Mouse (Mus musculus): ENCODE measurements around the gene Tlnrd1. TPM values are rescaled to one million over a fixed set of nuclear protein-coding genes. Genes with fewer than 3 reads are reported as not detected.

Gene Tlnrd1
- polyA plus RNA-seq, 1 experiment, result 25.5 TPM

DNA sequence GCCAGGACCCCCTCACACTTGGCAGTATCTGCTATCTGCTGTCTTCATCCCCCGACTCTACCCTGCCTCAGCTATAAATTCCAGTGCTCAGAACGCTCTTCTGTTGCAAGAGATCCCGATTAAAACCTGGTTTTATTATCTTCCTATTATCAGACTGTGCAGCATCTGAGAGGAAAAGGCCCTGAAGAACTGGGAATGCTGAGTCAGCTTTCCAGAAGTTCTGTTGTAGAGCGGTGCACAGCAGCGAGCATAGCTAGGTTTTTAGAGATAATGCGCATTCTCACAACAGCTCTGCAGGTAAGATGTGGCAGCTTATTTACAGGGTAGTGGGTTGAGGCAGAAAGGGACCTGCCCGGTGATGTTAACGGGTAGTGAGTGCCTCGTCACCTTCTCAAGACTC, 29.9 kb upstream of the Tlnrd1 start:
- TF ChIP-seq MYOD1 (IDR thresholded peaks at IDR 0.05; ENCODE audit: control insufficient read depth in 1 of 3, insufficient read length in 2 of 3, low read depth in 2 of 3), result no peak
- Histone ChIP-seq H3K27me3 (ENCODE audit: control insufficient read depth, insufficient read depth, insufficient read length) (no peaks in the 10 kb centered on the region), H3ac (ENCODE audit: control insufficient read depth, insufficient read length) (no peak overlapping the region), H3K4me3 (no peak overlapping the region), H3K4me2 (ENCODE audit: low read depth) (no peak overlapping the region), H3K36me3 (ENCODE audit: control insufficient read depth, insufficient read depth) (no peaks in the 10 kb centered on the region), H3K79me2 (ENCODE audit: control insufficient read depth, insufficient read depth) (no peaks in the 10 kb centered on the region)

DNA sequence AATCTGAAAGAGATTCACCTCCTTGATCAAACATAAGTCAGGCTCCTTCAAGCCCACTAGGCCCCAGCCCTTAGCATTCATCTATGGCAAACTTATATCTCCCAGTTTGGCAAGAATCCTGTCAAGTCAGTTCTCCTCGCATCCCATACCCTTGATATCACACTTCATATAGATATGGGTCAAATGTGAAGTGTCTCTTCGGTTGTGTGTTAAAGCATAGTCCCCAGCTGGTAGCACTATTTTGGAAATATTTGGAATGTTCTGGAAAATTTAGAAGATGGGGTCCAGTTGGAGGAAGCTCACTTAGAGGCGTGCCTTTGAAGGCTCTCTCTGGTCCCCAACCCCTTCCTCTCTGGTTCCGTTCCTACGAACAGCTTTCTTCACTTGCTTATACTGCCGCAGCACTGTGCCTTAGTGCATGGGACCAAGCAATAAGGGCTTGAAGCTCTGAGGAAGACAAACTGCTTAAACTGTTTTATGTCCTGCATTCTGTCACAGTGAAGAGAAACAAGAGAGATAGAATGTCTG, 29.4 kb upstream of the Tlnrd1 start:
- H3K27me3 ChIP-seq (ENCODE audit: control insufficient read depth, insufficient read depth, insufficient read length), result no peaks in the 10 kb centered on the region
- H3K4me3 ChIP-seq, result no peak overlapping the region
- no peak overlapping the region for H3K4me2 ChIP-seq (ENCODE audit: low read depth)
- no peaks in the 10 kb centered on the region for H3K79me2 ChIP-seq (ENCODE audit: control insufficient read depth, insufficient read depth)
- TF ChIP-seq POLR2AphosphoS2 (IDR thresholded peaks at IDR 0.05; ENCODE audit: insufficient read length, low read depth), result no peak
- no peak for TF ChIP-seq TCF12 (IDR thresholded peaks at IDR 0.05; ENCODE audit: insufficient read depth, poor library complexity, severe bottlenecking)
- no peak for TF ChIP-seq MYOG (IDR thresholded peaks at IDR 0.05; ENCODE audit: control insufficient read depth in 1 of 3, insufficient read depth in 1 of 3, insufficient read length in 2 of 3, low read depth in 2 of 3)
- TF ChIP-seq MAX (IDR thresholded peaks at IDR 0.05; ENCODE audit: low read depth), result no peak
- TF ChIP-seq SRF (IDR thresholded peaks at IDR 0.05; ENCODE audit: control insufficient read depth, insufficient read length, low read depth), result no peak
- TF ChIP-seq USF1 (IDR thresholded peaks at IDR 0.05; ENCODE audit: low read depth), result no peak
- TF ChIP-seq CEBPB (IDR thresholded peaks at IDR 0.05; ENCODE audit: insufficient read depth, poor library complexity, severe bottlenecking), result no peak
- TF ChIP-seq POLR2A (IDR thresholded peaks at IDR 0.05; ENCODE audit: insufficient read length, low read depth), result no peak
- no peak for TF ChIP-seq E2F4 (IDR thresholded peaks at IDR 0.05; ENCODE audit: insufficient read depth)
- no peak for TF ChIP-seq REST (IDR thresholded peaks at IDR 0.05; ENCODE audit: insufficient read depth, insufficient read length)
- no peak for TF ChIP-seq TCF3 (IDR thresholded peaks at IDR 0.05; ENCODE audit: insufficient read length, low read depth)
- no peak for TF ChIP-seq MYOD1 (IDR thresholded peaks at IDR 0.05; ENCODE audit: control insufficient read depth in 1 of 3, insufficient read length in 2 of 3, low read depth in 2 of 3)
- H3K36me3 ChIP-seq (ENCODE audit: control insufficient read depth, insufficient read depth), result no peaks in the 10 kb centered on the region
- H3ac ChIP-seq (ENCODE audit: control insufficient read depth, insufficient read length), result no peak overlapping the region

DNA sequence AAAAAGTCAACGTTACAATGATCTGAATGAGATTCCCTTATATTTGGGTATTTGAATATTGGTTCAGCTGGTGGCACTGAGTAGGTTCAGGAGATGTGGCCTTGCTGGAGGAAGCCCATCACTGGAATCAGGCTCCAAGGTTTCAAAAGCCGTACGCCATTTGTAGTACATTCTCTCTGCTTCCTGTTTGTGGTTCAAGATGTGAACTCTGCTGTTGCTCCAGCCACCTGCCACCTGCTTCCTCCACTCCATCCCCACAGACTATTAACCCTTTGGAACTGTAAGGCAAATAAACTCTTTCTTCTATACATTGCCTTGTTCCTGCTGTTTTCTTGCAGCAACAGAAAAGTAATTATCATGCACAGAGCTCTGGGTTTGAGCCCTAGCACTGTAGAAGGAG, 27.8 kb upstream of the Tlnrd1 start:
- Histone ChIP-seq H3K4me2 (ENCODE audit: low read depth) (no peak overlapping the region), H3ac (ENCODE audit: control insufficient read depth, insufficient read length) (no peak overlapping the region), H3K27me3 (ENCODE audit: control insufficient read depth, insufficient read depth, insufficient read length) (no peaks in the 10 kb centered on the region), H3K79me2 (ENCODE audit: control insufficient read depth, insufficient read depth) (no peaks in the 10 kb centered on the region), H3K4me3 (no peak overlapping the region), H3K36me3 (ENCODE audit: control insufficient read depth, insufficient read depth) (no peaks in the 10 kb centered on the region)
- TF ChIP-seq MYOG (IDR thresholded peaks at IDR 0.05; ENCODE audit: control insufficient read depth in 1 of 3, insufficient read depth in 1 of 3, insufficient read length in 2 of 3, low read depth in 2 of 3) (no peak), TCF12 (IDR thresholded peaks at IDR 0.05; ENCODE audit: insufficient read depth, poor library complexity, severe bottlenecking) (no peak), CEBPB (IDR thresholded peaks at IDR 0.05; ENCODE audit: insufficient read depth, poor library complexity, severe bottlenecking) (no peak)

DNA sequence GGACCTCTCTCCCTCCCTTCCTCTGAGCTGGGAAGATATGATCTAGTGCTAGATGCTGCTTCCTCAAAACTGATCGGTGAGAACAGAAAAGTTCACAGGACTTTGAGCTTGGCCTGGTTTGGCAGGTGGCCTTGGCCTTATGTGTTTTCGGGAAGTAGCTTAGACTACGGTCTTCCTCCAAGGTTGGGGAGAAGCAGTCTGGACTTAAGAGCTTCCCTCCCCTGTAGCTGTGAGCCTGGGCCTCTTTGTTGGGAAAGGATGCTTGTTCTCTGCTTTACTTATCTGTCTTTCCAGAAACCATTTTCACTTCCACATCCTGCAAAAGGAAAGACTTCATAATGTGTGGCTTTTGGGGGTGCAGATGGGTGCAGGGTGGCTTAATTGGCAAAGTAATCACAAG, 20.7 kb upstream of the Tlnrd1 start:
- Histone ChIP-seq H3ac (ENCODE audit: control insufficient read depth, insufficient read length) (no peak overlapping the region), H3K4me3 (no peak overlapping the region), H3K27me3 (ENCODE audit: control insufficient read depth, insufficient read depth, insufficient read length) (no peaks in the 10 kb centered on the region), H3K36me3 (ENCODE audit: control insufficient read depth, insufficient read depth) (no peaks in the 10 kb centered on the region), H3K4me2 (ENCODE audit: low read depth) (no peak overlapping the region), H3K79me2 (ENCODE audit: control insufficient read depth, insufficient read depth) (no peaks in the 10 kb centered on the region)
- TF ChIP-seq TCF3 (IDR thresholded peaks at IDR 0.05; ENCODE audit: insufficient read length, low read depth) (no peak), CEBPB (IDR thresholded peaks at IDR 0.05; ENCODE audit: insufficient read depth, poor library complexity, severe bottlenecking) (no peak), POLR2AphosphoS2 (IDR thresholded peaks at IDR 0.05; ENCODE audit: insufficient read length, low read depth) (no peak), MYOD1 (IDR thresholded peaks at IDR 0.05; ENCODE audit: control insufficient read depth in 1 of 3, insufficient read length in 2 of 3, low read depth in 2 of 3) (no peak), SRF (IDR thresholded peaks at IDR 0.05; ENCODE audit: control insufficient read depth, insufficient read length, low read depth) (no peak), MYOG (IDR thresholded peaks at IDR 0.05; ENCODE audit: control insufficient read depth in 1 of 3, insufficient read depth in 1 of 3, insufficient read length in 2 of 3, low read depth in 2 of 3) (no peak), E2F4 (IDR thresholded peaks at IDR 0.05; ENCODE audit: insufficient read depth) (no peak)

DNA sequence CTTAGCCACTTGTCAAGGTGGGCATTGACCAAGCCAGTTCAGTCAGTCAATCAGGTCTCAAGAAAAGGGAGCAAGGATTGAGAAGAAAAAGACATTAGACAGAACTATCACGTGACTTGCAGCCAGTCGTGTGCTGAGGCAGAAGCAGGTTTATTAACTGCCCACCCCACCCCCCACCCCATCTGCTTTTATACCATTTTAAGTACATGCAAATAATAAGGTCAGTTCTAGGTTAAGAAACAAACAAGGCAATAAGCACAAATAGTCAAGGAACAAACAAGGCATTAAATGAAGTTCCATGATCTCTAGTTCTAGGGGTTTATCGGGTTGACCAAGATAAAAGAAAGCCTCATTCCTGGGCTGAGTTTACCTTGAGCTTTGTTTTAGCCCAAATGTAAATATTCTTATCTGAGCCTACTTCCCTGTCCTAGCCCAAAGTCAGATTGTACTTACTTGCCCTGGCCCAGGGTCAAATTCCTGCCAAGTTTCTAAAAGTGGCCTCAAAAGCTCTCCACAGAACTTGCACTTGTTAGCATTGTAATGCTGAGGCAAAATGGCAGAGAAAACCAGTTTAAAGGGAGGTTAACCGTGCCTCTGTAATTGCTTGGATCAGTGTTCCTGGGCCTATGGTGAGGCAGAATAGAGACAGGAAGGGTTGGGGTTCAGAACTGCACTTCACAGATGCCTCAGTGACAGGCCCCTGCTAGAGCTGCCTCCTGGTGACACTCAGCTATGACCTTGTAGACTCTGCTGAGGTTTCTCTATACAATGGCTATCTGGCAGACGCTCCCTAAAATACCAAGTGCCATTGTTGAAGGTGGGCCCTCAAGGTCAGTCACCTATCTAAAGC, 18.4 kb upstream of the Tlnrd1 start:
- no peak for TF ChIP-seq USF1 (IDR thresholded peaks at IDR 0.05; ENCODE audit: low read depth)
- no peak for TF ChIP-seq SRF (IDR thresholded peaks at IDR 0.05; ENCODE audit: control insufficient read depth, insufficient read length, low read depth)
- TF ChIP-seq CEBPB (IDR thresholded peaks at IDR 0.05; ENCODE audit: insufficient read depth, poor library complexity, severe bottlenecking), result no peak
- no peak for TF ChIP-seq TCF3 (IDR thresholded peaks at IDR 0.05; ENCODE audit: insufficient read length, low read depth)
- TF ChIP-seq POLR2A (IDR thresholded peaks at IDR 0.05; ENCODE audit: insufficient read length, low read depth), result no peak
- no peak for TF ChIP-seq MAX (IDR thresholded peaks at IDR 0.05; ENCODE audit: low read depth)
- no peak for TF ChIP-seq TCF12 (IDR thresholded peaks at IDR 0.05; ENCODE audit: insufficient read depth, poor library complexity, severe bottlenecking)
- no peak for TF ChIP-seq MYOD1 (IDR thresholded peaks at IDR 0.05; ENCODE audit: control insufficient read depth in 1 of 3, insufficient read length in 2 of 3, low read depth in 2 of 3)
- no peak for TF ChIP-seq POLR2AphosphoS2 (IDR thresholded peaks at IDR 0.05; ENCODE audit: insufficient read length, low read depth)

More for the DNA sequence above, 18.4 kb upstream of the Tlnrd1 start:
- Histone ChIP-seq H3K4me3 (no peak overlapping the region), H3ac (ENCODE audit: control insufficient read depth, insufficient read length) (no peak overlapping the region), H3K4me2 (ENCODE audit: low read depth) (no peak overlapping the region), H3K27me3 (ENCODE audit: control insufficient read depth, insufficient read depth, insufficient read length) (no peaks in the 10 kb centered on the region), H3K36me3 (ENCODE audit: control insufficient read depth, insufficient read depth) (peaks cover 10% of the 10 kb centered on the region), H3K79me2 (ENCODE audit: control insufficient read depth, insufficient read depth) (no peaks in the 10 kb centered on the region)
